Mouse (Mus musculus): ENCODE results near the gene Gcnt7. TPM values are rescaled to one million over a fixed set of nuclear protein-coding genes. Genes with fewer than 3 reads are reported as not detected.

The Gcnt7 gene
- not detected for polyA plus RNA-seq (2015; fragmentation: Illumina TruSeq; extraction: RNeasy Lipid Tissue Mini Kit (QIAGEN cat#74804); ENCODE audit: low read depth, low replicate concordance)

GRCm38 (mm10) chr2:172458496-172458895, at the start of gene Gcnt7:
TSS of gene Gcnt7 (minus strand) at chr2:172458596.

DNA sequence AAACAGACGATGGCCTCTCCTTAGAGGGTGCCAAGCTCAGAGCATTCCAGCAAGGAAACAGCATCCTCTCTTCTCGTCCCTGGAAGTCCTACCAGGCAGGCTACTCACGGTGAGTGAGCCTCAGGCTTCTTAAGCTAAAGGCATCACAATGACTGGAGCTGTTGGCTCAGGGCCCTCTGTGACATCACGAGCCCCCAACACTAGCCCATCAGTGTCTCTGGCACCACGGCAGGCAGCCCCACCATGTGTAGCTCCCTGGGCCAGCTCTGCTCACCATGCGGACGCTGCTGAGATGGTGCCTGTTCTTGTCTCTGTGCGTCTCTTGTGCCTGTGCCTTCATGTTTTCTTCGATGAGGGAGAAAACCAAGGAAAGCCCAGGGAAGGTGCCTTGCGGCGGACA, 13.9 kb upstream of the Gcnt7 start, which contains the start of gene Fam209:
Gene Fam209, plus strand, starts transcription at position 203 of the 400 bp plus-strand sequence.

GRCm38 (mm10) chr2:172439843-172440639, 18.4 kb downstream of the Gcnt7 start, which contains the start of gene Rtf2:
TSS of gene Rtf2 (plus strand) at chr2:172440556.

Other genes starting within 250 kb of the Gcnt7 start
- 0.22 TPM for gene Mc3r, start 210.1 kb downstream of the Gcnt7 start, polyA plus RNA-seq (2015; fragmentation: Illumina TruSeq; extraction: RNeasy Lipid Tissue Mini Kit (QIAGEN cat#74804); ENCODE audit: low read depth, low replicate concordance)
- gene Fam210b, start 113.0 kb downstream of the Gcnt7 start, polyA plus RNA-seq (2015; fragmentation: Illumina TruSeq; extraction: RNeasy Lipid Tissue Mini Kit (QIAGEN cat#74804); ENCODE audit: low read depth, low replicate concordance) = 18.7 TPM
- gene Aurka, start 88.1 kb downstream of the Gcnt7 start, polyA plus RNA-seq (2015; fragmentation: Illumina TruSeq; extraction: RNeasy Lipid Tissue Mini Kit (QIAGEN cat#74804); ENCODE audit: low read depth, low replicate concordance) = 1.6 TPM
- gene Cstf1, start 87.9 kb downstream of the Gcnt7 start, polyA plus RNA-seq (2015; fragmentation: Illumina TruSeq; extraction: RNeasy Lipid Tissue Mini Kit (QIAGEN cat#74804); ENCODE audit: low read depth, low replicate concordance) = 19.5 TPM
- 0.43 TPM for gene Cass4, start 64.8 kb downstream of the Gcnt7 start, polyA plus RNA-seq (2015; fragmentation: Illumina TruSeq; extraction: RNeasy Lipid Tissue Mini Kit (QIAGEN cat#74804); ENCODE audit: low read depth, low replicate concordance)
- 89.7 TPM for gene Rtf2, start 18.0 kb downstream of the Gcnt7 start, polyA plus RNA-seq (2015; fragmentation: Illumina TruSeq; extraction: RNeasy Lipid Tissue Mini Kit (QIAGEN cat#74804); ENCODE audit: low read depth, low replicate concordance)
- not detected for gene Fam209, start 13.9 kb upstream of the Gcnt7 start, polyA plus RNA-seq (2015; fragmentation: Illumina TruSeq; extraction: RNeasy Lipid Tissue Mini Kit (QIAGEN cat#74804); ENCODE audit: low read depth, low replicate concordance)
- not detected for gene Tfap2c, start 91.0 kb upstream of the Gcnt7 start, polyA plus RNA-seq (2015; fragmentation: Illumina TruSeq; extraction: RNeasy Lipid Tissue Mini Kit (QIAGEN cat#74804); ENCODE audit: low read depth, low replicate concordance)

All from brain, adult 10 weeks (tissue).